Mouse (Mus musculus): Measurements from ENCODE around the gene Fstl5. TPM values are rescaled to one million over a fixed set of nuclear protein-coding genes. Genes with fewer than 3 reads are reported as not detected.

The Fstl5 gene
- not detected in 2 replicates for polyA plus RNA-seq (2014; fragmentation: Nextera tagmentation; extraction: Ambion mirVana)

GRCm38 (mm10) chr3:76074060-76074707, at the start of gene Fstl5:
Gene Fstl5 (plus strand): TSS chr3:76074270.
- no peaks in the 10 kb centered on the region for H3K4me1 ChIP-seq (ENCODE audit: control insufficient read depth, insufficient read depth, low read length)
- H3K27ac ChIP-seq (ENCODE audit: low read depth, low read length): no peak within 1 kb of the TSS
- no peak within 1 kb of the TSS for H3K9ac ChIP-seq (ENCODE audit: low read depth, low read length)
- peak; percentile 80 for ATAC-seq (replicated peaks; ENCODE audit: insufficient number of reproducible peaks, low FRiP score, low TSS enrichment)
- H3K4me2 ChIP-seq: peak within 1 kb of the TSS; percentile 74
- peak within 1 kb of the TSS; percentile 38 for H3K4me3 ChIP-seq (ENCODE audit: low read depth, low read length)
- 2% methylated on average over 28 of the region's 28 CpGs for WGBS (ENCODE audit: insufficient replicate concordance)
- H3K9me3 ChIP-seq (replicated peaks; ENCODE audit: control insufficient read depth, low read length): no peaks in the 10 kb centered on the region
- H3K27me3 ChIP-seq (ENCODE audit: control insufficient read depth, insufficient read depth, low read length): no peaks in the 10 kb centered on the region
- no peaks in the 10 kb centered on the region for H3K36me3 ChIP-seq (ENCODE audit: control insufficient read depth, insufficient read depth, low read length)

DNA sequence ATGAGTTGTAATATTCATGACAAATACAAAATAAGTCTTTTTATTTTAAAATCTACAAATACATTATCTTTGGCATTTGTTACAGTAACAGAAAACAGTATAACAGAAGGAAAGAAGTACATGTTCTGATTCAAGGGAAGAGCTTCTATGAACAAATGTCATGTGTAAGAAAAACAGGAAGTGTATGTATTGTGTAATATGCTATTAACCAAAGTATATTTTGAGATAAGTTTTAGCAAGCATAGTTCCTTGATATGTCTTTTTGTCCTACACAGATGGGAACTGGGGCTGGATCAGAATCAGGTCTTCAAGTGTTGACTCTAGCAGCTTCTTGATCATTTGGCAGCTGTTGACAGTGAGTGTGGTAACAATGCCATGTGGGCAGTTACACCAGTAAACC, 48.5 kb upstream of the Fstl5 start:
- H3K9ac ChIP-seq (ENCODE audit: low read depth, low read length): no peak overlapping the region
- no peak overlapping the region for H3K4me3 ChIP-seq (ENCODE audit: low read depth, low read length)
- H3K27ac ChIP-seq (ENCODE audit: low read depth, low read length): no peak overlapping the region
- ATAC-seq (replicated peaks; ENCODE audit: insufficient number of reproducible peaks, low FRiP score, low TSS enrichment): no peak
- H3K27me3 ChIP-seq (ENCODE audit: control insufficient read depth, insufficient read depth, low read length): no peaks in the 10 kb centered on the region
- H3K36me3 ChIP-seq (ENCODE audit: control insufficient read depth, insufficient read depth, low read length): no peaks in the 10 kb centered on the region
- no peak overlapping the region for H3K4me2 ChIP-seq
- H3K9me3 ChIP-seq (replicated peaks; ENCODE audit: control insufficient read depth, low read length): no peaks in the 10 kb centered on the region
- no peaks in the 10 kb centered on the region for H3K4me1 ChIP-seq (ENCODE audit: control insufficient read depth, insufficient read depth, low read length)

DNA sequence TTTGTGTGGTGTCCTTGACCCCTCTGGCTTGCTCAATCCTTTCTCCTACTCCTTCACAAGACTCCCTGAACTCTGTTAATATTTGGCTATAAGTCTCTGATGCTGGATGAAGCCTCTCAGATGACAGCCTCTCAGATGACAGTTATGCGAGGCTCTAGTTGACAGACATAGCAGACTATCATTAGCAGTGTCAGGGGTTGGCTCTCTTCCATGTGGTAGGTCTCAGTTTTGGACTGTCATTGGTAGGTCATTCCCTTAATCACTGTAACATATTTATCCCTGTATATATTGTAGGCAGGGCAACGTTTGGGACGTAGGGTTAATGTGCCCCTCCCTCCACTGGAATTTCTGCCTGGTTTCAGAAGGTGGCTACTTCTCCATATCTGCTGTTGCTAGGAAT, 22.9 kb upstream of the Fstl5 start:
- no peaks in the 10 kb centered on the region for H3K27me3 ChIP-seq (ENCODE audit: control insufficient read depth, insufficient read depth, low read length)
- WGBS (ENCODE audit: insufficient replicate concordance): 74% methylated on average over 3 of the region's 3 CpGs
- no peak overlapping the region for H3K4me2 ChIP-seq
- no peaks in the 10 kb centered on the region for H3K36me3 ChIP-seq (ENCODE audit: control insufficient read depth, insufficient read depth, low read length)
- no peak overlapping the region for H3K27ac ChIP-seq (ENCODE audit: low read depth, low read length)
- H3K9ac ChIP-seq (ENCODE audit: low read depth, low read length): no peak overlapping the region
- H3K9me3 ChIP-seq (replicated peaks; ENCODE audit: control insufficient read depth, low read length): no peaks in the 10 kb centered on the region
- no peak overlapping the region for H3K4me3 ChIP-seq (ENCODE audit: low read depth, low read length)
- no peak for ATAC-seq (replicated peaks; ENCODE audit: insufficient number of reproducible peaks, low FRiP score, low TSS enrichment)
- H3K4me1 ChIP-seq (ENCODE audit: control insufficient read depth, insufficient read depth, low read length): no peaks in the 10 kb centered on the region

DNA sequence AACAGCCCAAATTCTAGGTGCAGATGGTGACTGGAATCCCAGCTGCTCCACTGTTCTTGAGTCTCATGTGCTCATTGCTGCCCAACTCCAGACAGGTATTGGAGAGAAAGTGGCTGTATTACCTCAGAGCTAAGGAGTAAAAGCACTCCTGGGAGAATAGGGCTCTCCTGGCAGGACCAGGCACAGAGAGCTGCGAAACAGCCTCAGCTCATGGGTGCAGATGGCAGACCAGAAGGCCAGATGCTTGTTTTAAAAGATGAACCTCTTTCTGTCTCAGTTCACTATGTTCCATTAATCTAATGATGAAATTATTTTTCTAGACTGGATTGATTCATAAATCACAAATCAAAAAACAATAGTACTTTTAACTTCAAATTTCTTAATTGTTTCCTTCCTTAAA, 12.1 kb upstream of the Fstl5 start:
- H3K4me2 ChIP-seq: no peak overlapping the region
- no peaks in the 10 kb centered on the region for H3K4me1 ChIP-seq (ENCODE audit: control insufficient read depth, insufficient read depth, low read length)
- no peak overlapping the region for H3K9ac ChIP-seq (ENCODE audit: low read depth, low read length)
- 75% methylated on average over 1 of the region's 1 CpGs for WGBS (ENCODE audit: insufficient replicate concordance)
- no peaks in the 10 kb centered on the region for H3K36me3 ChIP-seq (ENCODE audit: control insufficient read depth, insufficient read depth, low read length)
- H3K4me3 ChIP-seq (ENCODE audit: low read depth, low read length): no peak overlapping the region
- ATAC-seq (replicated peaks; ENCODE audit: insufficient number of reproducible peaks, low FRiP score, low TSS enrichment): no peak
- H3K27me3 ChIP-seq (ENCODE audit: control insufficient read depth, insufficient read depth, low read length): no peaks in the 10 kb centered on the region
- no peak overlapping the region for H3K27ac ChIP-seq (ENCODE audit: low read depth, low read length)
- no peaks in the 10 kb centered on the region for H3K9me3 ChIP-seq (replicated peaks; ENCODE audit: control insufficient read depth, low read length)

DNA sequence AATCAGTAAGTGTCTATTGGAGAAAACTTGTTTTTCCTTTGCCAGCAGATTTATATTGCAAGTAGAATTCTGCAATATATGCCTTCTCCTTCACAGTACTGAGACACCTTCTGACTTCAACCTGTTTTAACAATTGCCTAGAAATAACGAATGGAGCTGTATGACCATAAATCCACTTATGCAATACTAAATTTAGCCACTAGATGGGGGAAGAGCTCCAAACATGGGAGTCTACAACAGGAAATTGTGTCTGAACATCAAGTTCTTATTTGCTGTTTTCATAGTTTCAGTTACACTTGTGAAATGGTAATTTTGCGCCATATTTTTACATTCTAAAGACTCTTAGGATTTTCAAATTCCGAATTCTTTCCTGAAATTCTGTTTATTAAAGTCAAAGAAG, 6.2 kb upstream of the Fstl5 start:
- Histone ChIP-seq H3K4me1 (ENCODE audit: control insufficient read depth, insufficient read depth, low read length) (no peaks in the 10 kb centered on the region), H3K4me2 (no peak overlapping the region), H3K9ac (ENCODE audit: low read depth, low read length) (no peak overlapping the region), H3K27me3 (ENCODE audit: control insufficient read depth, insufficient read depth, low read length) (no peaks in the 10 kb centered on the region), H3K4me3 (ENCODE audit: low read depth, low read length) (no peak overlapping the region), H3K27ac (ENCODE audit: low read depth, low read length) (no peak overlapping the region), H3K9me3 (replicated peaks; ENCODE audit: control insufficient read depth, low read length) (no peaks in the 10 kb centered on the region), H3K36me3 (ENCODE audit: control insufficient read depth, insufficient read depth, low read length) (no peaks in the 10 kb centered on the region)
- 4% methylated on average over 3 of the region's 3 CpGs for WGBS (ENCODE audit: insufficient replicate concordance)
- ATAC-seq (replicated peaks; ENCODE audit: insufficient number of reproducible peaks, low FRiP score, low TSS enrichment): no peak

DNA sequence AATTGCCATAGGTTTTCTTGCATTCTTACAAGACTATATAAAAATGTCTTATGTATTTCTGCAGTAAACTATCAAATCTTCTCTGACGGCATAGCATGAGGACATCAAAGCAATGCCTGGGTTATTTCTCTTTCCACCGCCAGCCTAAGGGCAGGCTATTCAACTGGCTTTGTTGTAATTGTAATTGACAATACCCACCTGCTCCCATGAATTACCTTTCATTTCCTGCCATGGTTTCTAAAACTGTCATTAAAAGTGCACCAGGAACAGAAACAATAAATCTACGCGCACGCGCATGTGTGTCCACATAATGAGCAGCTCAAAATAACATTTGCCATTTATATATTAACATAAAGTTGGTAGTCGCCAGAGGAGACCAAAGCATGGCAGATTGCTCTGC, 1.2 kb upstream of the Fstl5 start:
- Histone ChIP-seq H3K27me3 (ENCODE audit: control insufficient read depth, insufficient read depth, low read length) (no peaks in the 10 kb centered on the region), H3K36me3 (ENCODE audit: control insufficient read depth, insufficient read depth, low read length) (no peaks in the 10 kb centered on the region), H3K9me3 (replicated peaks; ENCODE audit: control insufficient read depth, low read length) (no peaks in the 10 kb centered on the region), H3K9ac (ENCODE audit: low read depth, low read length) (no peak overlapping the region), H3K4me1 (ENCODE audit: control insufficient read depth, insufficient read depth, low read length) (no peaks in the 10 kb centered on the region), H3K4me3 (ENCODE audit: low read depth, low read length) (no peak overlapping the region), H3K27ac (ENCODE audit: low read depth, low read length) (no peak overlapping the region), H3K4me2 (no peak overlapping the region)
- ATAC-seq (replicated peaks; ENCODE audit: insufficient number of reproducible peaks, low FRiP score, low TSS enrichment): no peak
- 87% methylated on average over 7 of the region's 7 CpGs for whole genome bisulfite sequencing (ENCODE audit: insufficient replicate concordance)

GRCm38 (mm10) chr3:76140445-76140844, 66.4 kb downstream of the Fstl5 start:
- ATAC-seq (replicated peaks; ENCODE audit: insufficient number of reproducible peaks, low FRiP score, low TSS enrichment): no peak
- Histone ChIP-seq H3K27ac (ENCODE audit: low read depth, low read length) (no peak overlapping the region), H3K27me3 (ENCODE audit: control insufficient read depth, insufficient read depth, low read length) (no peaks in the 10 kb centered on the region), H3K36me3 (ENCODE audit: control insufficient read depth, insufficient read depth, low read length) (no peaks in the 10 kb centered on the region), H3K4me1 (ENCODE audit: control insufficient read depth, insufficient read depth, low read length) (no peaks in the 10 kb centered on the region), H3K4me3 (ENCODE audit: low read depth, low read length) (no peak overlapping the region), H3K9ac (ENCODE audit: low read depth, low read length) (no peak overlapping the region), H3K9me3 (replicated peaks; ENCODE audit: control insufficient read depth, low read length) (no peaks in the 10 kb centered on the region), H3K4me2 (no peak overlapping the region)
- 83% methylated on average over 1 of the region's 1 CpGs for WGBS (ENCODE audit: insufficient replicate concordance)

DNA sequence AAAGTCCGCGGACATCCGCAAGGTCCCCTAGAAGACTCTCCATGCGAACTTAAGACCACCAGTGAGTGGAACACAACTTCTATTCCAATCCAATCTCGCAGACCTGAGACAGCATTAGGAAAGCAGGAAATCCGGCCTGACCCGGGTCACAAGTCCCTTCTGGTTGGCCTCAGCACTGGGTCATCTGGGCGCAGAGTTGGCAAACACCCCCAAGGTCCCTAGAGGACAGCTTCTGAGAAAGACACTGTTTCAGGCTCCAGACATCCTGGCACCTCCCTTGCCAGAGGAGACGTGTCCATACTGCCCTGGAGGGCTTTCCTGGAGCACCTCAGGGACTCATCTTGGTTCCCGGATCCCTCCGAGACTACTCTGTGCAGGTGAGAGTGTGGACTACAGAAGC, 73.8 kb downstream of the Fstl5 start:
- Histone ChIP-seq H3K9ac (ENCODE audit: low read depth, low read length) (no peak overlapping the region), H3K9me3 (replicated peaks; ENCODE audit: control insufficient read depth, low read length) (no peaks in the 10 kb centered on the region), H3K4me2 (no peak overlapping the region), H3K27ac (ENCODE audit: low read depth, low read length) (no peak overlapping the region), H3K36me3 (ENCODE audit: control insufficient read depth, insufficient read depth, low read length) (no peaks in the 10 kb centered on the region), H3K27me3 (ENCODE audit: control insufficient read depth, insufficient read depth, low read length) (no peaks in the 10 kb centered on the region), H3K4me1 (ENCODE audit: control insufficient read depth, insufficient read depth, low read length) (no peaks in the 10 kb centered on the region), H3K4me3 (ENCODE audit: low read depth, low read length) (no peak overlapping the region)
- WGBS (ENCODE audit: insufficient replicate concordance): 81% methylated on average over 11 of the region's 11 CpGs
- ATAC-seq (replicated peaks; ENCODE audit: insufficient number of reproducible peaks, low FRiP score, low TSS enrichment): no peak

DNA sequence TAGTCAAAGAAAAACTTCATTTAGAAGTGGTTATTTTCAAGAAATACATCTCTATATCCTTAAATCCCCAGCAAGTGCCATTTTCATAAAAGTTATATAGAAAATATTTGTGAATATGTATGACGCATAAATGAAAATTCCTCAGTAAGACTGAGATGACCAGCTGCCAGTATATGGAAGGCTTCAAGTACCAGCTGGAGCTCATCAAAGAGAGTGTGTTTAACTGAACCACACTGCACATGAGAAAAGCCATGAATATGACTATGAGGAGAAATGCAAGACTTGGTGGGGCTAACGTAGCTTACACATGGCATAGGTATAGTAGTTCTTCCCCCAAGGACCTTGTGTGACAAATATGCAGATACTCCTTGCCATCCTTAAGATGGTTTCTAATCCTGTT, 164.8 kb downstream of the Fstl5 start:
- Histone ChIP-seq H3K9ac (ENCODE audit: low read depth, low read length) (no peak overlapping the region), H3K4me1 (ENCODE audit: control insufficient read depth, insufficient read depth, low read length) (no peaks in the 10 kb centered on the region), H3K27me3 (ENCODE audit: control insufficient read depth, insufficient read depth, low read length) (no peaks in the 10 kb centered on the region), H3K9me3 (replicated peaks; ENCODE audit: control insufficient read depth, low read length) (no peaks in the 10 kb centered on the region), H3K36me3 (ENCODE audit: control insufficient read depth, insufficient read depth, low read length) (no peaks in the 10 kb centered on the region), H3K27ac (ENCODE audit: low read depth, low read length) (no peak overlapping the region), H3K4me2 (no peak overlapping the region), H3K4me3 (ENCODE audit: low read depth, low read length) (no peak overlapping the region)
- ATAC-seq (replicated peaks; ENCODE audit: insufficient number of reproducible peaks, low FRiP score, low TSS enrichment): no peak
- WGBS (ENCODE audit: insufficient replicate concordance): 85% methylated on average over 2 of the region's 2 CpGs
